Mouse (Mus musculus) common myeloid progenitor, adult 5-6 weeks (primary cell): Measurements from ENCODE around the gene Pate1. TPM values are rescaled to one million over a fixed set of nuclear protein-coding genes. Genes with fewer than 3 reads are reported as not detected.

ENCODE experiments used
- ATAC-seq: replicated peaks from 2 replicates; pipeline ENCODE4 v1.8.0; 2016; ENCODE audit warnings: low read depth, mild to moderate bottlenecking, moderate TSS enrichment, inconsistent platforms; ENCODE audit not compliant: poor library complexity, severe bottlenecking
- total RNA-seq: library from RNA; stranded (forward); fragments of 200-1000, 187-1606 nt; gene quantifications from 2 replicates; pipeline ENCODE4 v1.2.3, GENCODE M21; 2017

The Pate1 gene
- total RNA-seq = not detected in 2 replicates

GRCm38 (mm10) chr9:35687013-35687412 is at the start of gene Pate1:
Pate1 (minus strand) TSS chr9:35687390.
- ATAC-seq = no peak

GRCm38 (mm10) chr9:35707265-35707664 is 20.1 kb upstream of the Pate1 start:
- no peak for ATAC-seq

DNA sequence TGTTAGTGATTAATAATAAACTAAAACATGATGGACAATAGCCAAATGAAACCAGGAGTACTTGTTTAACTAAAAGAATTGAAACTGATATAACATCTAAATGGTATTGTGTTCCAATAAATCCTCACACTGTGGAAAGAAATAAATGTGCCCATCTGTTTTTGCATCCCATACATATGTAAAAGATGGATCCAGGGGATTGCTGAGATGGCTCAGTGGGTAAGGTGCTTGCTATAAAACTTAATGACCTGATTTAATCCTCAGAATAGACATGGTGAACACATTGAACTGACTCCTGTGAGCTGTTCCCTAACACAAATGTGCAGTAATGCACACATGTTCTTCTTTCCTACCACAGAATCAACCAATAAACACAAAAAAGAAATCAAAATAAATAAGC is 4.7 kb upstream of the Pate1 start:
- no peak for ATAC-seq

DNA sequence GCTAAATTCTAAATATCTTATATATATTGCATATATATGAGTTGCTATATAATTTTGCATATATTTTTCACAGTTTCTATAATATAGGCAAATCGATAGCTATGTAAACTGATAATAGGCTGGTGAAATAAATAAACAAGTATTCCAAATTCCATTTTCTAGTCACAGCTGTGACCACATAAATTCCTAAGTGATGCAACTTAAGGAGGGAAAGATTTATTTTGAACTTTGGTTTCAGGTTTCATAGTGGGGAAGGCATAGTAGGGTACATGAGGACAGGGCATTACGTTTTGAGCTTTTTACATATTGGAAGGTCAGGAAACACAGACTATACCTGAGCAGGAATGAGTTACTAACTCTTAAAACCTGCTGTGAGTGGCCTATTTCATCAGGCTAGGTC is 13.6 kb downstream of the Pate1 start:
- no peak for ATAC-seq

DNA sequence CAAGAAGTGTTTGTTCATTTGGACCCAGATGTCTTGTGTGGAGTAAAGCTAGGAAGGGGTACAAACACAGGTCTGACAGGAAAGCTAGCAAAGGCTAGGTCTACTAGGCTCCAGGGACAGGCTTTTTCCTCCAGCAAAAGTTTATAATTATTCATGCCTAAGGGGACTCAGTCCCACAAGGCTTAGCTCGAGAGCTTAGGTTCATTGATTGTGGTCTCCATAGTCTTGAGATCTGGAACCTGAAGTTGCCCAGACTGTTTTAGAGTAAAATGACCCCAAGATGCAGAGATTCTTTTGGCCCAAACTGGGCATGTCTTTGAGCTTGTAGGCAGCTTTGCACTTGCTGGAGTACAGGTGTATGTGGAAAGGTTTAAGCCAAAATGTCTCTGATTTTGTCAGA is 39.1 kb downstream of the Pate1 start, which contains the start of gene Pate3:
Pate3 (minus strand) TSS at position 101 of the 400 bp plus-strand sequence.
- ATAC-seq = no peak

Other genes with a start within 250 kb of the Pate1 start
- not detected in 2 replicates for gene Gm1113, start 169.1 kb downstream of the Pate1 start, total RNA-seq
- gene Ddx25, start 128.9 kb downstream of the Pate1 start, total RNA-seq = 0.05 and 0.49 TPM in 2 replicates
- gene Pus3, start 128.8 kb downstream of the Pate1 start, total RNA-seq = 36.8 and 45.9 TPM in 2 replicates
- 0.82 TPM in 1 of 2 replicates, not detected in the other for gene Pate2, start 117.1 kb downstream of the Pate1 start, total RNA-seq
- gene Hyls1, start 117.0 kb downstream of the Pate1 start, total RNA-seq = 12.2 and 16.4 TPM in 2 replicates
- not detected in 2 replicates for gene Pate4, start 75.4 kb downstream of the Pate1 start, total RNA-seq
- not detected in 2 replicates for gene Pate3, start 39.2 kb downstream of the Pate1 start, total RNA-seq
- not detected in 2 replicates for gene Gm17677, start 53.7 kb upstream of the Pate1 start, total RNA-seq
- gene Gm17727, start 90.7 kb upstream of the Pate1 start, total RNA-seq = not detected in 2 replicates
- not detected in 2 replicates for gene Gm27235, start 102.7 kb upstream of the Pate1 start, total RNA-seq
- gene D730048I06Rik, start 102.7 kb upstream of the Pate1 start, total RNA-seq = not detected in 2 replicates
- gene 9230110F15Rik, start 156.8 kb upstream of the Pate1 start, total RNA-seq = not detected in 2 replicates
- not detected in 2 replicates for gene 9230113P08Rik, start 221.0 kb upstream of the Pate1 start, total RNA-seq